Mouse (Mus musculus): ENCODE measurements around the gene Ntf5.

The Ntf5 gene

DNA sequence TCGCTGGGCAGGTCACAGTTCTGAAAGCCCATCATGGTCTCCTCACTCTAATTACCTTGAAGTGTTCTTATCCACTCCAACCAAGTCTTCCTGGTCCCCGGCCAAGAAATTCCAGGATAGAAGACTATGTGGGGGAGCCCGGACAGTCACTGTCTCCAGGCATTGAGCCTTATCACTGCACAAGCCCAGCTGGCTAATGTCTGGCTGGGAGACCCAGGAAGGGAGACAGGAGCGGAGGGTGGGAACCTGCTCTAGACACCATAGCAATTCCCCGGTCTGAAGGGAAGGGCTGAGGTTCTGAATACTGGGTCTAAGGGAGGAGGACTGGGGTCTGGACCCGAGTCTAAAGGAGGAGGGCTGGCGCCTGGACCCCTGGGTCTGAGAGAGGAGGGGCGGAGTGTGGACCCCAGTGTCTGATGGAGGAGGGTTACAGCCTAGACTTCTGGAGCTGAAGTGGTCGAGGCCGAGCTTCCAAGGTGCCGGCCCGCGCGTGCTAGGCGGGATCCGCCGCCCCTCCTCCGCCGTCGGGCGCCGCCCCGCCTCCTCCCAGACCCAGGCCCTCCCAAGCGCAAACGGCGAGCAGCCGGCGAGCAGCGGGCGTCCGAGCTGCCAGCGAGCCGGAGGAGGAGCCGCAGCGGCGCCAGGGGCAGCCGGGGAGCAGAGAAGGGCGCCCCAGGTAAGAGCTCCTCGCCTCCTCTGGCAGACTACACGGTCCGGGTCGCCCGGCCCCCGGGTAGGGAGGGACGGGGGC lies at the start of gene Ntf5:
Gene Ntf5 (plus strand): TSS at position 583 of the 751 bp plus-strand sequence.
- TF ChIP-seq POU5F1 (IDR thresholded peaks at IDR 0.05; ENCODE audit: borderline replicate concordance, low read length) (no peak), CTCF (conservative IDR thresholded peaks at IDR 0.05; ENCODE audit: low read length) (no peak), NANOG (IDR thresholded peaks at IDR 0.05; ENCODE audit: borderline replicate concordance, low read length) (no peak)
- Histone ChIP-seq H3K27me3 (ENCODE audit: insufficient read depth, low read length) (peaks cover 79% of the 10 kb centered on the region), H3K4me3 (replicated peaks; ENCODE audit: low read length) (peak within 1 kb of the TSS; percentile 81), H3K9me3 (ENCODE audit: low read length) (no peaks in the 10 kb centered on the region), H3K36me3 (ENCODE audit: insufficient read depth, low read length) (no peaks in the 10 kb centered on the region), H3K4me1 (replicated peaks; ENCODE audit: low read depth, low read length) (peaks cover 65% of the 10 kb centered on the region)

DNA sequence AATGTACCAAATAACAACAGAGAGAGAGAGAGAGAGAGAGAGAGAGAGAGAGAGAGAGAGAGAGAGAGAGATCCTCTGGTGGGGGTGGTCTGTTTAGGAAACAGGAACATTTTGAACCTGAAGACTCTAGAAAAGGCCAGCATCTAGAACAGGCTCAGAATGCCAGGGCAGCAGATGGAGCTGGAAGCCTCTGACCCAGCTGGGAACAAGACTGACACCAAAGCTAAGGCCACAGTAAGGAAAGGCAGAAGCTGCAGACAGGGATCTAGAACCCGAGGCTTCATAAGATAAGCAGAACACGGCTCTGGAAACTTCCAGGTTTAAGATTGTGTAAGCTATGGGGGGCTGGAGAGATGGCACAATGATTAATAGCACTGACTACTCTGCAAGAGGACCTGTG lies 49.5 kb upstream of the Ntf5 start:
- Histone ChIP-seq H3K4me3 (replicated peaks; ENCODE audit: low read length) (no peak overlapping the region), H3K4me1 (replicated peaks; ENCODE audit: low read depth, low read length) (peaks cover 59% of the 10 kb centered on the region), H3K9me3 (ENCODE audit: low read length) (no peaks in the 10 kb centered on the region), H3K36me3 (ENCODE audit: insufficient read depth, low read length) (peaks cover 2% of the 10 kb centered on the region; the same call in 1 of the 2 replicates), H3K27me3 (ENCODE audit: insufficient read depth, low read length) (peaks cover 35% of the 10 kb centered on the region)
- TF ChIP-seq NANOG (IDR thresholded peaks at IDR 0.05; ENCODE audit: borderline replicate concordance, low read length) = no peak
- no peak for TF ChIP-seq POU5F1 (IDR thresholded peaks at IDR 0.05; ENCODE audit: borderline replicate concordance, low read length)
- TF ChIP-seq CTCF (conservative IDR thresholded peaks at IDR 0.05; ENCODE audit: low read length) = no peak

DNA sequence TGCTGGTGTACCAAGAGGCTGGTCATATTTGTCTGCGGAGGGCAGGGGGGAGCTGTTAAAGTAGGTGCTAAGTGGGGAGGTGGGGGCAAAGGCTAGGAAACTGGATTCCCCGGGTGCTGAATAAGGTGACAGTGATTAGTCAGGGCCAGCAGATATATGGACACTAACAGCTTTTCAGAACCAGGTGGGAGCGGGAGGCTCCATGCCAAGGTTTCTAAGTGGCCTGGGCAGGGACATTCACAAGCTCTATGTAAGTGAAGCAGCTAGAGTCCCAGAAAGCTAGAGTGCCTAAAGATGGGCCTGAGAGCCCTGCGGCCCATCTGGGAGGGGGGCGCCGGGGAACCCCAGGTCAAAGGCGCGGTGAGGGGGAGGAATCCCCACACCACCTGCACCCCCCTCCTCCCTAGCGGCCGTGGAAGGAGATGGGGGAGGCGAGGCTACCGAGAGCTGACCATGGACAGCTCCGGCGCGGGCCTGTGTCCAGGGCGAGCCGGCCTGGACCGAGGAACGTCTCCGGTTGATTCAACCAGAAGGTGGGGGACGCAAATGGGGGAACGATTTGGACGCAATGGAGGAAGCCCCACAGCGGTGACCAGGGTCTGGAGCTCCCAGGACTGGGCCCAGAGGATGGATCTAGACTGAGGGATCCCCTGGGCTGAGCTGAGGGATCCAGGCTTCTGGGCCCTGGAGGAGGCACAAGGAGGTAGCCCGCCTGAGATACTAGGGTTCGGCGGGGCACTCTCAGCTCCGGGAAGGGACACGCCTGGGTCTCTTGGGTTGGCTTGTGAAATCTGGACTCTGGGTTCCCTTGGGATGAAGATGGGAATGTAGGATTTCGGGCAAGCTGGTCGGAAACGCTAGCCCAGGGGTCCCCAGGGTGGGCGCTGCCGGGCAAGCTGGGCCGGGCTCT lies 47.5 kb upstream of the Ntf5 start:
- TF ChIP-seq CTCF (conservative IDR thresholded peaks at IDR 0.05; ENCODE audit: low read length) = no peak
- TF ChIP-seq POU5F1 (IDR thresholded peaks at IDR 0.05; ENCODE audit: borderline replicate concordance, low read length) = no peak
- TF ChIP-seq NANOG (IDR thresholded peaks at IDR 0.05; ENCODE audit: borderline replicate concordance, low read length) = no peak
- H3K27me3 ChIP-seq (ENCODE audit: insufficient read depth, low read length) = peaks cover 47% of the 10 kb centered on the region
- peaks cover 57% of the 10 kb centered on the region for H3K4me1 ChIP-seq (replicated peaks; ENCODE audit: low read depth, low read length)
- H3K9me3 ChIP-seq (ENCODE audit: low read length) = no peaks in the 10 kb centered on the region
- peaks cover 4% of the 10 kb centered on the region; the same call in 1 of the 2 replicates for H3K36me3 ChIP-seq (ENCODE audit: insufficient read depth, low read length)
- peak overlapping the region; percentile 85 for H3K4me3 ChIP-seq (replicated peaks; ENCODE audit: low read length)

DNA sequence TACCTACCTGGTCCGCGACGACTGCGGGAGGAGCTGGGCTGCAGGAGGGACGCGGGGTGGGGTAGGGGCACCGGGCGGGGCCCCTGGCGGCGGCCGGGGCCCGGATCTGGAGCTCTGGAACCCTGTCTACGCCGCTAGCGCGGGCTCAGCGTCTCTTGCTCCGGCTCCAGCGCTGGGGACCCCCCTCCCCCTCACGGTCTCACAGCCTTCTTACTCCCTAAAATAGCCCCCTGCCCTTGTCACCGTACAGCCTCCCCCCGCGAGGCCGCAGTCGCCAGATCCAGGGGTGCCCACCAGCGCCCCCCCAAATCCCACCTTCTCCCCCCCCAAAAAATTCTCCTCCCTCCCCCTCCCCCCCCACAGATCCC lies 46.9 kb upstream of the Ntf5 start, which contains the start of gene Ppfia3:
Gene Ppfia3 (minus strand): TSS at position 368 of the 368 bp plus-strand sequence.
- H3K4me3 ChIP-seq (replicated peaks; ENCODE audit: low read length) = peak within 1 kb of the TSS; percentile 85
- no peaks in the 10 kb centered on the region for H3K9me3 ChIP-seq (ENCODE audit: low read length)
- H3K36me3 ChIP-seq (ENCODE audit: insufficient read depth, low read length) = peaks cover 7% of the 10 kb centered on the region; the same call in 1 of the 2 replicates
- TF ChIP-seq NANOG (IDR thresholded peaks at IDR 0.05; ENCODE audit: borderline replicate concordance, low read length) (no peak), POU5F1 (IDR thresholded peaks at IDR 0.05; ENCODE audit: borderline replicate concordance, low read length) (no peak), CTCF (conservative IDR thresholded peaks at IDR 0.05; ENCODE audit: low read length) (no peak)
- H3K4me1 ChIP-seq (replicated peaks; ENCODE audit: low read depth, low read length) = peaks cover 61% of the 10 kb centered on the region
- H3K27me3 ChIP-seq (ENCODE audit: insufficient read depth, low read length) = peaks cover 47% of the 10 kb centered on the region

DNA sequence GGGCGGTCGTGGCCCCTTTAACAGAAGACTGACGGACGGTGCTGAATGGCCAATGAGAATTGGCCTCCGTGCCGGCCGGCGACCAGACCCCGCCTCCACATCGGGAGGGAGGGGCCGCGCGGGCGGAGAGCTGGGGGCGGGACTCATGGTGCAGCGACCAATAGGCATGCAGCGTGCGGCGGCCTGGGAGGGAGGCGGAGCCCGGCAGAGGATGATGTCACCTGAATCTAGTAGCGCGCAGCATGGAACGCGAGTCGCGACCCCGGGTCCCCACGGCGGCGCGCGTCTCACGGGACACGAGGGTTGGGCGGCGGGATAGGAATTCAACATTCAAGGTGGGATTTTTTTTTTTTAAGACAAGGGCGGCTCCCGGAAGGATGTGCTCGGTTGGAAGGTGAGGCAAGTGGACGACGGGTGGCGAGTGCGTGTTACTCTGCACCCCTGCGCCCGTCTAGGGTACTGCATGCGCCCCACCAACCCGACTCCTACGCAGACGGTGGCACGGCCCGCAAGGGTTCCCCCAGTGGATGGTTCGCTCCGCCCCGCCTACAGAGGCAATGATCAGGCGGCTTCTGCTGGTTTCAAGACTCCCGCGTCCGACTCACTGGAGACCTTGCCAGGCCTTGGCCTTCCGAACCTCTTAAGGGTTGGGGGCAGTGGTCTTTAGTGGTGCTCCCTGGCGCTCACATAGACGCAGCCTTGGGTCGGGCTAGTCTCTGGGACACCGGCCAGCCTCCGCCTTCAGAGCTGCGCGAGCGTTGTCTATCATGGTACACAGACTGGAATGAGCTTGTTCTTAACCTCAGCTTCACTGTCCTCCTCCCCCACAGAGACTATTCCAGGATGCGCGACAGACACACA lies 46.2 kb upstream of the Ntf5 start:
- Histone ChIP-seq H3K9me3 (ENCODE audit: low read length) (no peaks in the 10 kb centered on the region), H3K27me3 (ENCODE audit: insufficient read depth, low read length) (peaks cover 43% of the 10 kb centered on the region), H3K36me3 (ENCODE audit: insufficient read depth, low read length) (peaks cover 12% of the 10 kb centered on the region), H3K4me1 (replicated peaks; ENCODE audit: low read depth, low read length) (peaks cover 59% of the 10 kb centered on the region), H3K4me3 (replicated peaks; ENCODE audit: low read length) (peak overlapping the region; percentile 85)
- TF ChIP-seq NANOG (IDR thresholded peaks at IDR 0.05; ENCODE audit: borderline replicate concordance, low read length) = no peak
- peak; percentile 70 for TF ChIP-seq CTCF (conservative IDR thresholded peaks at IDR 0.05; ENCODE audit: low read length)

DNA sequence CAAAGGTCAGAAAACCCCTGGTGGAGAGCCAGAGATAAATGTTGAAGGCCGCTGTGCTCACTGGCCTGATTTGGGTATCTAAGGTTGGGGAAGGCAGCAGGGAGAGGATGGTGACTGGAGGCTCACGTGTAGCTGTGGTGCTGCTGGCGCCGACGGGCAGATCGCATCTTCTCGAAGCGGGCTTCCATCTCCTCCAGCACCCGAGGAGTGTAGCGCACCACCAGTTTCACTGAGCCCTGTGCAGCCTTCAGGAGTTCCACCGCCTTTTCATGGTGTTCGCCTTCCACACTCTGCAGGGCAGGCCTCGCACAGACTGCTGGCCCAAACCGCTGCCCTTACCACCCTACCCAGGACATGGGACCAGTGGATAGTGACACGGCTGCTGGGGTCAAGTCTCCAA lies 45.3 kb upstream of the Ntf5 start:
- TF ChIP-seq POU5F1 (IDR thresholded peaks at IDR 0.05; ENCODE audit: borderline replicate concordance, low read length) (no peak), CTCF (conservative IDR thresholded peaks at IDR 0.05; ENCODE audit: low read length) (no peak), NANOG (IDR thresholded peaks at IDR 0.05; ENCODE audit: borderline replicate concordance, low read length) (no peak)
- H3K9me3 ChIP-seq (ENCODE audit: low read length) = no peaks in the 10 kb centered on the region
- H3K27me3 ChIP-seq (ENCODE audit: insufficient read depth, low read length) = peaks cover 41% of the 10 kb centered on the region

DNA sequence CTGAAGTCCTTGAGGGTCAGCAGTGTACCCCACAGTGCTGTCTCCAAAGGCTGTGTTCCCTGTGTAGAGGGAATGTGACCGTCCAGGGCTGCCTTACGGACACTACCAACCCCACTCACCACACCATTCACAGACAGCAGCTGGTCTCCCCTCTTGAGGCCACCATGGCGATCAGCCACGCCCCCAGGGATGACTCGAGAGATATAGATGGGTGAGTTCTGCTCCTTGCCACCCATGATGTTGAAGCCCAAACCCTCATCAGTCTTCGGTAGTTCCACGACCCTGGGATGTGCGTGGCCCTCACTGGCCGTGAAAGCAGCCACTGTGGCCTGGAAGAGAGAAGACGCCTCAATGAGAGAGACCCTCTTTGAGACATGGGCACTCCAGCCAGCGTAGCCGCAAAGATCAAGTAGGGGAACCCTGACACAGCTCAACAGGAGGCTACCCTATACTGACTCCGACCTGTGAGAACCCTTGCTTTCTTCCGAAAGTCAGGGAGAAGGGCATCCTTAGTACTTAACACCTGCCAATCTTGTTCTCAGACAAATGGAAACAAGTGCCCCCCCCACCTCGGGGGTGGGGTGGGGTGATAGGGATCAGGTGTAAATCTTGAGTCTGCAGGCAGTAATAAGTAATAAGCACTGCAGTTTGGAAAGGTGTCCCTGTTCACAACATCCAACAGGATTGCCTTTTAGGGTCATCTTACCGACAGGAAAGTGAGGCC lies 44.3 kb upstream of the Ntf5 start:
- H3K27me3 ChIP-seq (ENCODE audit: insufficient read depth, low read length) = peaks cover 38% of the 10 kb centered on the region
- H3K9me3 ChIP-seq (ENCODE audit: low read length) = no peaks in the 10 kb centered on the region
- TF ChIP-seq NANOG (IDR thresholded peaks at IDR 0.05; ENCODE audit: borderline replicate concordance, low read length) (no peak), CTCF (conservative IDR thresholded peaks at IDR 0.05; ENCODE audit: low read length) (no peak), POU5F1 (IDR thresholded peaks at IDR 0.05; ENCODE audit: borderline replicate concordance, low read length) (no peak)
- H3K4me1 ChIP-seq (replicated peaks; ENCODE audit: low read depth, low read length) = peaks cover 65% of the 10 kb centered on the region
- H3K4me3 ChIP-seq (replicated peaks; ENCODE audit: low read length) = peak overlapping the region; percentile 85; the same call in 1 of the 2 replicates
- peaks cover 31% of the 10 kb centered on the region for H3K36me3 ChIP-seq (ENCODE audit: insufficient read depth, low read length)

More for the DNA sequence above, 45.3 kb upstream of the Ntf5 start:
- Histone ChIP-seq H3K36me3 (ENCODE audit: insufficient read depth, low read length) (peaks cover 21% of the 10 kb centered on the region), H3K4me3 (replicated peaks; ENCODE audit: low read length) (peak overlapping the region; percentile 85), H3K4me1 (replicated peaks; ENCODE audit: low read depth, low read length) (peaks cover 59% of the 10 kb centered on the region)
